Mouse (Mus musculus) erythroblast, embryonic 14.5 days (primary cell): ENCODE data around the gene Hist1h2aa.

Experiments used
- GATA1 ChIP-seq: IDR thresholded peaks from 2 replicates; pipeline ENCODE4 v1.6.1; 2012; ENCODE audit warnings: low read length, inconsistent platforms, mixed read lengths
- TAL1 ChIP-seq: IDR thresholded peaks from 3 replicates; pipeline ENCODE4 v1.6.1; 2012; ENCODE audit warnings: low read length, inconsistent platforms, mixed read lengths

- TF ChIP-seq GATA1, result no peak
- TF ChIP-seq TAL1, result no peak
Measured at GRCm38 (mm10) chr13:23892592-23893268, 41.5 kb upstream of the Hist1h2aa start.
